Mouse (Mus musculus) MN1 (cell line): ENCODE results near the gene Slc25a36.

Source experiments
- DNase-seq: peaks from one replicate; pipeline ENCODE4 v3.0.0-alpha.2; 2016; ENCODE audit warnings: low spot score

Gene Slc25a36

GRCm38 (mm10) chr9:97041633-97042032, 69.3 kb downstream of the Slc25a36 start:
- no peak for DNase-seq

DNA sequence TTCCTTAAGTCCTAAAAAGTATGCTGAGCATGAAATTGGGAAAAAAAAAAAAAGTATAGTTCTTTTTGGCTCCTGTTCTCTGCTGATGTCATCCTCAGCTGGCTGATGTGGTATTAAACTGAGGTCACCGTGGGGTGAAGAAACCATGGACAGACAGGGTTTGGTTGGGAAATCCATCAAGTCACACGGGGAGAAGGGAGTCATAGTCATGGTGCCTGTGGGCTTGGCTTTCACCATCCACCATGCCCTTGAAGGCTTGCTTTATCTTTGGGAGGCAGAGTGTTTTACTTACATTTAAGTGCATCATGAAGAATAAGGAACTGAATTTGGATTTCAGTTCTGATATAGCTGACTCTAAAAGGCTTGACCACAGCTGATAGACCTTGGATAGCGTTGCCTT, 72.9 kb downstream of the Slc25a36 start:
- DNase-seq: no peak

DNA sequence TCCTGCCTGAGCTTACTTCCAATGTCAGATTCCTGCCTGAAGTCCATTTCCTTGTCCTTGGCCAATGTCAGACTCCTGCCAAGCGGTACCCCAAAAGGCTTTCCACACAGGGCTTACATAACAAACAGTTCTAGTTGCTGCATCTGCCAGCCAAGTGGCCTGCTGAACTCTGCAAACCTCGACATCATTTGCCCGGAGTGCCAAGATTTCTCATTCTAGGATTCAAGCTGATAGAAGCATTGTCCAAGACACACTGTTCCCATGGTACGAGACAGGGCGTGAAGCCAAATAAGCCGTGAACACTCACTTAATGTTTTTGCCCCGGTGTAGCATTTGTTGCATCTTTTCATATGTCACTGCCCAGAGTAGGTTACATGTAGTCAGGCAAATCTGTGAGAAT, 74.3 kb downstream of the Slc25a36 start:
- no peak for DNase-seq

DNA sequence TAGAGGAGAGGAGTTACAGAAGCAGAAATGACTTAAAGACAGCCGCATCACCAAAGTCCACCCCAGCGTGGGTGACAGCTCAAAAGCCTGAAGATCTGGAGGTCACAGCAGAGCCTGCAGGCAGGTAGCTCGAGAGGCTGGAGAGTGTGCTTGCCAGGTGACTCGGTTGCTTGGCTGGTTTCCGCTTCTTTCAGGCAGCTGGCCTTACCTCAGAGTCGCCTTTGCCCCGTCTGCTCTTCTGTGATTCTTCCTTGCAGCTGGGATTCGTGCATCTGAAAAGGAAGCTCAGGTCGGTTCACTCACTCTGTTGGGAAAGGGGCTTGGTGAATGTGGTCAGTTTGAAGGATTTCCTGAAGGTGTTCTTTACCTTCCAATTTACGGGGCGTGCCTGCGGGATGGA, 83.6 kb downstream of the Slc25a36 start:
- DNase-seq: no peak

- DNase-seq: no peak
These were observed 85.0 kb downstream of the Slc25a36 start for GRCm38 (mm10) chr9:97026006-97026405.
